Mouse (Mus musculus) heart, postnatal 10 days (tissue): ENCODE results near the gene Mdga1. TPM values are rescaled to one million over a fixed set of nuclear protein-coding genes. Genes with fewer than 3 reads are reported as not detected.

ENCODE experiments used
- DNase-seq, 2 experiments: peaks; one replicate each; pipeline ENCODE4 v3.0.0; 2021
- intact Hi-C: fragments of 180-260 bp; cut with DNase I; formaldehyde crosslinking; loops from one replicate; pipeline ENCODE4 v1.15.1; 2025
- total RNA-seq, 2 experiments: library from RNA; stranded (reverse); gene quantifications; 2 replicates each; pipeline ENCODE4 v1.2.3; 2021

Gene Mdga1
- total RNA-seq, 2 experiments from 2014 or later, result 17.2 to 17.8 TPM

DNA sequence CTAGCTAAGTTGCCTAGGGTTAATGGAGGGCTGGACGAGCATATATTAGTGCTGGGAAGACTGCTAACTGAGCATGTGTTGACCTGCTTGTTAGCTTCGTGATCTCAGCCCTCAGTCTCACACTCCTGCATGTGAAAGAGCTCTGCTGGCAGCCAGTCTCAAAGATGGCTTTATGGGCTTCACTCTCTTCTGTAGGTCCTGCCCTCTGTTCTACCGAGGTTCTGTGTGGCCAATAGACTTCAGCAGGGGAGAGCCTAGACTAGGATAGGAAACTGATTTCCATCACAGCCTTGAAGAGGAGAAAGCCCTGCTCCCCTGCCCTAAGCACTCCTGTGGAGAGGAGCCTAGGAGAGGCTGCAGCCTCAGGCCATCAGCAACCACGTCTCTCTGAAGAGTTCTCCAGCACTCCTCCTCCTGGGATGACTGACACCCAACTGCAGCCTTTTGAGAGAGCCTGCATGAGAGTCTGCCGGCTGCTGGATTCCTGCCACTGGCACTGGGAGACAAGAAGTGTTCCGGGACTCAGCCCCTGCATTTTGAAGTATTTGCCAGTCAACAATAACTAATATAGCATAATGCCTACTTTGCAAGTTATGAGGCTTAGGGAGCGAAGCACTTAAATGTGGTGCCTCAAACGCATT, 116.9 kb downstream of the Mdga1 start:
- intact Hi-C loops, result loop anchor here (1.0 kb wide), 1 partner anchor 57 kb away; no protein-coding TSS in a partner anchor
- DNase-seq, result peak; percentile 65 to 71

DNA sequence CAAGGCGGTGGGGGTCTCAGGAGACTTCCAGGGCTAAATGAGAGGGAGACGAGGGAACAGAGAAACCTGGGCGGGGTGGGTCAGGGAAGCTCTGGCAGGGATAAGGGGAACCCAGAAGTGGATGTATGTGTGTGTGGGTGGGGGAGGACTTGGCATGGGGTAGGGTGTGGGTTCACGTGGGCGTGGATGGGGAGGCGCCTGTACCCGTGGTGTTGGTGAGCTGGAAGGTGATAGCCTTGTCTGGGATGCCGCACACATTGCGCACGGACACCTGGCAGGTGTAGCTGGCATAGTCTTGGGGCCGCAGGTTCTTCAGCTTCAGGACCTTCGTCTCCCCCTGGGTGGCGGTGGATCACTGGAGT, 120.5 kb downstream of the Mdga1 start:
- DNase-seq, result no peak
- intact Hi-C loops, result no loop called here

DNA sequence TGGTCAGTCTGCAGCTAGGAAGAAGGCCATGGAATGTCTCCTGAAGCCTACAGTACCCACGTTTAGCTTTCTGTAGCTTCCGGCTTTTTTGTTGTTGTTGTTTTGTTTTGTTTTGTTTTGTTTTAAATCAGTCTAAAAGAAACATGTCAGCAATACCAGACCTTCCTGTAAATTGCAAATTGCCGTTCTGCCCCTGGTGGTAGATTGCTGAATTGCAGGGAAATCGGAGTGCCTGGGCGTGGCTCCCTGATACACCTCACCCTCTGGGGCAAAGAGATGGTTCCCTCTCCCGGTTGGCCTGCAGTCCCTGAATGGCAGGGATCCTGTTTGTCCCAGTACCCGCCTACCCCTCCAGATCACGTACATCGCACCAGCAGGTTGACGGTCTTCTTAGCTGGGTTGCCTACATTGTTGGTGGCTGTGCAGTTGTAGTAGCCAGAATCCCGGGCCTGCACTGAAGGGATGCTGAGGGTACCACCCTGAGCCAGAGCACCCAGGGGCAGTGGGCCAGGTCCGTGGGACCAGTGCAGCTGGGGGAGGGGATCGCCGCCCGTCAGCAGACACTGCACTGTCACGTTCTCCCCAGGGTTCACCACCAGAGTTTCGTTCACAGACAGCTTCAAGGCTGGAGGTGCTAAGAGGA, 121.0 kb downstream of the Mdga1 start:
- peak; percentile 74 to 86 for DNase-seq
- intact Hi-C loops, result no loop called here

DNA sequence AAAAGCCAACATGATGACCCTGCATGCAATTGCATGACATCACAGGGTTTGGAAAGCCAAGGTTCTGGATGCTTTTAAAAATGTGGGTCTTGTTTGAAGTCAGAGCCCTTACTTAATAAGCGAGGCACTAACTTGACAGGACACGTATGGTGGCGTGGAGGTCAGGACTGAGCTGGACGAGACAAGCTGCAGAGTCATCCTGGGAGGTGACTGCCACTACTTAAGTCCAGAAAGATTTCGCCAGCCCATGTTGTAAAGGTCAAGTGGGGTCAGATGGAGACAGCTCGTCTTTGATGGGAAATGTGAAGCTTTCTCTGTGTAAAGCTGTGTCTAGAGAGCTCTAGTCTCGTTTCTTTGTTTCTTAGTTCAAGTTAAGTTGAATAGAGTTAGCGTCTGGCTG, 122.6 kb downstream of the Mdga1 start:
- no peak for DNase-seq
- intact Hi-C loops, result no loop called here

DNA sequence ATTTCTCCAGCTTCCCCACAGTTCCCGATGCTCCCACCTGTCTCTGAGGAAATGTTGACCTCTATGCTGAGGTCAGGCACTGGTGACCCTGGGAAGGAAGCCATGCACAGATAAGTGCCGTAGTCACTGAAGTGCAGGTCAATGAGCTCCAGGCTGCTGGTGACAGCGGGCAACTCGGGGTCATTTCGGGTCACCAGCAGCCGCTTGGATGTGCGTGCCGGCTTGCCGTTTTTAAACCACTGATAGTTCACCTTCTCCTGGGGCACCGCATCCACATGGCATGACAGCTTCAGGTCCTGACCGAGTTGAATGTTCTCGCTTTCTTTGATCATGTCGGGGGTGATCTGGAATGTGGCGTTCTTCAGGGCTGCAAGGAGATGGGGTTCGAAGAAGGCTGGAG, 123.6 kb downstream of the Mdga1 start:
- DNase-seq, result peak; percentile 62 to 78
- intact Hi-C loops, result no loop called here

DNA sequence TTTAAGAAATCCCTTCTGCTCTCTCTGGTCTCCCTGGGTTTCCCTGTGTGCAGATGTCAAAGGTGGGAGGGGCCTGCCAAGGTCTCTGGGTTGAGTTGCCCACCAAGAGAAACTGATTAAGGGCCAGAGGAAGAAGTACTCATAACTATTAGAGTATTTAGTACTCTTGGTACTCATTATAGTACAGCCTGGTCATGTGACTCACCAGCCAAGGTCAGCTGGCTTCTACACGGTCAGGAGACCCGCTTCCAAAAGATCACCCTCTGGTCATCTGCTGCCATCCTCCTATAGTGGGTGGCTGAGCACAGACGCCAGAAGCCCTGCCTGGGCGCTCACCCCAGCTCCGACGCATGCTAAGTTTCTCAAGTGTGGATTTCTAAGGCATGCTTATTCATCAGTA, 124.9 kb downstream of the Mdga1 start:
- intact Hi-C loops, result no loop called here
- DNase-seq, result no peak

DNA sequence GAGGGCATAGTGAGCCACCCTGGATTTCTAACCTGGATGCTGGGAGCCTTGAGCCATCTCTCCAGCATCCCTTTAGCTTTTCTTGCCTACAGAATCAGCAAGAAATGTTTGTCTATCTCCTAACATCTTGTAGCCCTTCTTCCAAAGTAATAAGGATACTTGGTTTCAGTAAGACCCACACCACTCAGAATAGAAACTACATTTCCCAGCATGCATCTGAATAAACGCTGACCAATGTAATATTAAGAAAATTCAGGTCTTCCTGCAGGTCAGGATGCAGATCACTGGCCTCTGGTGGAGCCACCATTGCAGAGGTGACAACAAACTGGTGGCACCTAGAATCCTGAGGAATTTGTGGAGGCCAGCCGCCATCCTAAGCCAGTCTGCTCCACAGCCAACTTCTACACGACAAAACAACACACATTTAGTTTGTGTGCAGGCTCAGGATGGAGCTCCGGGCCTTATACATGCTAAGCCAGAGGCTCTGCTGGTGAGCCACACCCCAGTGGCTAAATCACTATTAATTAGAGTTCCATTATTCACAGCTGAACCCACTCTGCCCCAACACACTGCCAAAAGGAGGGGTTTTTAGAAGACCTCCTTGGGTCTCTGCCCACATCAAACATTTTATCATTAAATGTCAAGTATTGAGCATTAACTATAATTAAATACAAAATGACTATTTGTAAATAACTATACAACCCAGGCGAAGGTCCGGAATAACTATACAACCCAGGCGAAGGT, 126.3 kb downstream of the Mdga1 start:
- intact Hi-C loops, result no loop called here
- no peak for DNase-seq

DNA sequence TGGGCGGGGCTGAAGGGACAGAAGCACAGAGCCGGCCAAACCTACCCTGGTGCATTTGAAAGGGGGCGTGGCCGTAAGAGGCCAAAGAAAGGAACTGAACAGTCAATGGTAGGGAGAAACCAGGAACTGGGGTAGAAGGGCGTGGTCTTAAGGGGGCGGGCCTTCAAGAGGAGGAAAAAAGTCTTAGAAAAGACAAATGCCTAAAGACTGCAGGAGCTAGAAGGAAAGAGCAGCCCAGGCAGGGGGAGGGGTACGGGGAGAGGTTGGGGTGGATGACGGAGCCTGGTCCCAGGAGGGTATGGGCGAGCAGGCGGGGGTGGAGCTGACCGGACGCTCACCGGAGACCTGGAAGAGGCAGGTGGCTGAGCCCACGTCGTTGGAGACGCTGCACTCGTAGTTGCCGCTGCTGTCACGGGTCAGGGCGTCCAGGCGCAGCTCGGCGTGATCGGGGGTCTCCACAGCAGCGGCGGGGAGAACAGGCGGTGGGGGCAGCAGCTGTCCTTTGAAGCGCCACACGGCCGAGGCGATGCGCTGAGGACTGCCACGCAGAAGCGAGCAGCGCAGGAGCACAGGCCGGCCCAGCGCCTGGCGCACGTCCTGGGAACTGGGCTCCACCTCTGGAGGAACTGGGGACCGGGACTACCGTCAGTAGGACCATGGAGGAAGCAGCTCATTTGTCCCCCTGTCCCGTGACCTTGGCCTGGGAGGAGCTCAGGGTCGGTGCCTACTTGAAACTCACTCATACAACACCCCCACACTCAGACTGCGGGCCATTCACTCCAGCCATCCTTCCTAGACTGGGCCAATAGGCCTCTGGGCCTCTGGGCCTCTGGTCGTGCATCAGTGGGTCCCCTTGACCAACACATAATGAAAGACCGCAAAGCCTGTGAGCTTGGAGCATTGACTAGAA, 127.9 kb downstream of the Mdga1 start:
- intact Hi-C loops, result no loop called here
- peak; percentile 56 to 63 for DNase-seq

DNA sequence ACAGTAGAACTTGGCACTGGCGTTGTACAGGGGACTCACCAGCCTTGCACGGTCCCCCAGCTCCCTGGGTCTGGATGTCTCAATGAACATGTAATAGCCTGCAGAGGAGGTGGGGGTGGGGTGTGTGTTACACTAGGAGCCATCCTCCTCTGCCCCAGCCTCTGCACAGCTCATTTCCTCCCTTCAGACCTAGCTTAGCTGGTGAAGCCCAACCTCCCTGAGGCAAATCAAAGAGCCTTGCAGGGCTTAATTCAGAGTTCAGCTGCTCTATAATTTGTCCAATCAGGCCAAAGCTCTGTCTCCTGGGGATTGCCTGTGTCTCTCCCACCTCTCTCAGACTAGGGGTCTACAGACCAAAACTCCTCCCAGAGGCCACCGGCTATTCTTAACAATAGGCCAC, 131.9 kb downstream of the Mdga1 start:
- DNase-seq, result no peak
- intact Hi-C loops, result no loop called here

DNA sequence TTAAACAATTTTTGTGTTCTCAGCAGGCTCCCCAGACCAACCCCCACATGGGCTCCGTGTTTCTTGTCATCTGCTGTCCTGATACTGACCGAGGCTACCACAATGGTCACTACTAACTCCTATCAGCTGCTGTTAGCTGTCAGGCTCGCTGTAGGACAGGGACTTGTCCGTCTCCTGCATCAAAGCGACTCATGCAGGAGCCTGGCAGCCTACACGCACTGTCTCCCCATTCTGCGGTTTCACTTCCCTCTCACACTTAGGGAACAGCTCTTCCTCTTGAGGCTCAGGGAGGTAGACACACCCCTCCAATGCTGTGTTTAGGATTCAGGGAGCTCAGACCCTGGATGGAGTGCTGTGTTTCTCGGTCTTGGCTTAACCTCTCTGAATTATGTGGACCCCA, 132.4 kb downstream of the Mdga1 start:
- intact Hi-C loops, result no loop called here
- DNase-seq, result no peak

DNA sequence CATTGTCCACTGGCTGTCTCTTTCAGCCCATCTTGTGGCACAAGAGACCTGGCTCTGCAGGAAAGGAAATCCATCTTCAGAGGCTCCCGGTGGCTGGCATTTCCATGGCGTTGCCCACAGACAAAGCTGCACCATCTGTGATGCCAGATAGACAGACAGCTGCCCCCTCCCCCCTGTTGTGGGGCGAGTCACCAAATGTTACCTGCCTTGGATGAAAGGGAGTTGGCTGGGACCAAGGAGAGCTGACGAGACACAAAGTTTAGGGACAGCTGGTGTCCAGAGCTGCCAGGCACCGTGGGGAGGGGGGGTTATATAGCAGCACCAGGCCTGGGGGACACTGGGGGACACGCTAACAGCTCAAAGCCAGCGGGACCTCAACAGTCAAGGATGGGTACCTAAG, 135.1 kb downstream of the Mdga1 start:
- intact Hi-C loops, result no loop called here
- DNase-seq, result no peak

DNA sequence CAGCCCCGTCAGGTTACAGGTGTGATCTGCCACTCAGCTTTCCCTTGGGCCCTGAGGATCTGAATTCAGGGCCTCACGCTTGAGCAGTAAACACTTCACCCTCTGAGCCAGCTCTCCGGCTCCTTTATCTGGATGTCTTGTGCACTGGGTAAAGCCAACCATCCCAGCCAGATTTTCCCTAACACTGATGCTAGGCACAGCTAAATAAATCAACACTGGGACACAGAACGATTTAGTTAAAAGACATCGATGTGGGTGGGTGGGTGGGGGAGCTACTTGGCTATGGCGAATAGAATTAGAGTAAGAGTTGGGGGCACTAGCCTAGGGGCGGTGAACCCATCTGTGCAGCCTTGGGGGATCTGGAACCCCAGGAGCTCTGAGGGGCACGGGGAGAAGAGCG, 135.6 kb downstream of the Mdga1 start:
- intact Hi-C loops, result no loop called here
- DNase-seq, result no peak

DNA sequence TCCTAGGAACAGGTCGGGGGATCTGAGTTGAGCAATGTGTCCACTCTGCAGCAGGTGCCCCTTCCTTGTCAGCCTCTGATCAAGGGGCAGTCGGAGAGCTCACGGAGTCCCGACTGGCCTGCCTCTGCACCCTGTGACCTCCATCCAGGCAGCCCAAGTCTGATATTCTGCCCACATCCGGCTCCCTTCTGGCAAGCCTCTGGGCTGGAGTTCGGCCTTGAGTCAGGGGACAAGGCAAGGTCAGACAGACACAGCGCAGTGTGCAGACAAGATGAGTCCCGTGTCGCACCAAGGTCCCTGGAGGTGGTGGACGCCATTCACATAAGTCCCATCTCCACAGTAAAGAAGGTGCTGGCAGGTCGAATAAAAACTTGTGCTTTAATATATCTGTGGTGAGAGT, 138.2 kb downstream of the Mdga1 start:
- DNase-seq, result peak in 1 of 2 experiments; percentile 38
- intact Hi-C loops, result no loop called here

DNA sequence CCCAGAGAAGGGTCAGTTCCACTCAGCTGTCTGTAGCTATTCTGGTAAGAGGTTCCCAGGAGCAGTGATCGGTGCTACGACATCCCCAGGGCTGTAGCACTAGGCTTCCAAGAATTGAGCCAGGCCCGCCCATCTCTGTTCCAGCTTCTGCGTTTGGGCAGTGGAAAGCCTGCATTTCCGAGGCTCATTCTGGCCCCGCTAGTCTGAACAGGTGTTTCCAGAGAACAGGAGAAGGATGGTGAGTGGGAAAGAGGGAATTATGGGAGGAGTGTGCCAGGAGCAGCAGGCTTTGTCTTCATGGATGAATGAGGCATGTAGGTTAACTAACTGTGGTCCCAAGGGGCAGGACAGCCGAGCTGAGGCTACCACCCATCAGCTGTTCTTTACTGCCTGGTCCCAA, 140.8 kb downstream of the Mdga1 start:
- intact Hi-C loops, result no loop called here
- no peak for DNase-seq

DNA sequence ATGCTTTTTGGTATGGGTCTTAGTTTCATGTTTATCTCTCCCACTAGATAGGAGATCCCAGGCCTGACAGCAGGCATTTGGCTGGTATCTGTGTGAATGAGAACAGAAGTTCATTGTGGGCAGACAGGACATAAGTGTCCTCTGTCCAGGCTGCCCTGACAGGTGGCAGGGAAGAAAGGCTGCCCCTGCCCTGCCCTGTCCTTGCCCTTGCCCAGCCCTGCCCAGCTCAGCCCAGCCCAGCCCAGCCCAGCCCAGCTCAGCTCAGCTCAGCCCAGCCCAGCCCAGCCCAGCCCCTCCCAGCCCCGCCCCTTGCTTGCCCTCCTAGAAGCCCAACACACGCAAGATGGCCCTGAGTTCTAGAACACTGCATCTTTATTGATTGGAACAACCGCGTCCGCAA, 142.3 kb downstream of the Mdga1 start:
- no peak for DNase-seq
- intact Hi-C loops, result no loop called here

DNA sequence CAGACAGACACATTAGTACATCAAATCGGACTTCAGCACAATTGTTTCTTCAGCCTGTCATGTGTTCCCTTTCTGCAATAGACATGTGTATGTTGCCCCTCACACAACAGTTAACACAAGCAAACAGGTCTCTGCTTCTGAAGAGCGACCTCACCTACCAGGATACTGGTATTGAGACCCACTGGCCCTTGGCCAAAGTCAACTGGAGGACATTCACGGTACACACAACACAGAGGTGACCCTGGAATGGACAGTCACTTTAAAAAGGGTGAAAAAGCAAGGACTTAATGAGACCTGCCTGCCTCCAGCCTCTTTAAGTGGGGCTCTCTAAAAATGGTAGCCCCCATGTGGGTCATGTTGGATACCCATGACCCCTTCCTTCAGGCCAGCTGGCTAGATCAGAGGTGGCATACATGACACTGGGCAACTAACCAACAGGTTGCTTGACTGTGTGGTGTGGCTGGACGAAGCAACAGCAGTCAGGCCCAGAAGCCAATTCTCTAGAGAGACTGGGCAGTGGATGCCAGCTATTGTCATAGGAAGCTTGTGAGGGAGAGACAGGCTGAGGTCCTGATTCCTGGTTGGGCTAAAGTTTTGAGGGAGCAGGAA, 145.3 kb downstream of the Mdga1 start:
- intact Hi-C loops, result no loop called here
- peak; percentile 68 to 70 for DNase-seq

DNA sequence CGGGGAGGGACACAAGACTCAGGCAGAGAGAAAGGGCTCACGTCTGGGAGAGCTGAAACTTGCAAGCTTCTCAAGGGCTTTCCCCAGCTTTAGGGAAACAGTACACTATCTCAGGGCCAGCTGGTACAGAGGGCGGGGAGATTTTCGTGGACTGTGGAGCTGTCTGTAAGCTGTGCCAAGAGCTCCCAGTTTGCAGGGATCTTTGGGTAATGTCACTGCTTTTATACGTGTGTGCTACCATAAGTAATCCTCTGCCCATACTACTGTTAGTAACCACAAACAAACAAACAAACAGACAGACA, 145.7 kb downstream of the Mdga1 start:
- peak; percentile 47 to 57 for DNase-seq

DNA sequence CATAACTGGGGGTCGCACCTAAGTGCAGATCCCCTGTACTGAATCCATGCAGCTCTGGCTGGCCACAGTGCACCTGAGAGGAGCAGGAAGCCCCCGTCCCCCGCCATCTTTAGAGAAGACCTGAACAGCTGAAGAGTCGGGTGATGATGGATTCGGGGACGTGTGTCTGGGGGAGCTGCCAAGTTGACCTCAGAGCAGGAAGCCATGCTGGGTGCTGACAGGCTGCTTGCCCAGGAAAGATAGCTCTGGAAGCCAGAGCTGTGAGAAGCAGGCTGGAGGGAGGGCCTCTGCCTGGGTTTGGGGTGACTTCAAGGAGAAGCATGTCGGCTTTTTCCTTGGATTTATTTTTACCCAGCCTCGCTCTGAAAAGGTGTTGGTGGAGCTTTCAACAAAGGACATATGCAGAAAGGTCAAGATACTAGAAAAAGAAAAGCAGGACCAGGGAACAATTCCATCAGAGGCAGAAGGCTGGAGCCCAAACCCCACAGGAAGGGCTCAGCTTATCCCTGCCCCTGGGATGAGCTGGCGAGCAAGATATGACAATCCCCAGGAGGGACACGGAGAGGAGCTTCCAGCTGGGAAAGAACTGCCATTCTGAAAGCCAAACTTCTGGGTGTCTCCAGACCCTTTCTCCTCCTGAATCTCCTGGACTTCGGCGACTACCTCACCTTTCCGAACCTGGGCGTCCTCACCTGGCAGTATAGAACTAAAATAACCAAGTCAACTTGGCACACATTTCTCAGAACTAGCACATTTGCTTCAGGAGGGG, 146.3 kb downstream of the Mdga1 start:
- intact Hi-C loops, result no loop called here
- DNase-seq, result peak; percentile 75 to 80

More for the DNA sequence above, 145.7 kb downstream of the Mdga1 start:
- intact Hi-C loops, result no loop called here

DNA sequence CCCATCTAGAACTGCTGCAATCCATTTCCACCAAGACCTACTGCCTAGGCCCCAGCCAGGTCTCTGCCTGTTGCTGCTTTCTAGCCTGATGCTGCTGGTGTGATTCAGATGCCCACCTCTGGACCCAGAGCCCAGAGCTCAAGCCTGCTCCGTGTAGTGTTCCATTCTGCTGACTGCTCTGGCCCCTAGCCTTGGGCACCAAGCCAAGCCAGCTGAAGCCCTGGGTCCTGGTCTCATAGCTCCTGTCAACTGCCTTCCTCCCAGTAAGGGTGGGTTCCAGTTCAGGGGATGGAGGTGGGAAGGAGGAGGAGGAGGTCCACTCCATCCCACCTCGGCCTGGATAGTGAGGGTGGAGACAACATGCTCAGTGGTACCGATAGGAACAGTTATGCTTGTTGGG, 150.3 kb downstream of the Mdga1 start:
- intact Hi-C loops, result no loop called here
- DNase-seq, result no peak

DNA sequence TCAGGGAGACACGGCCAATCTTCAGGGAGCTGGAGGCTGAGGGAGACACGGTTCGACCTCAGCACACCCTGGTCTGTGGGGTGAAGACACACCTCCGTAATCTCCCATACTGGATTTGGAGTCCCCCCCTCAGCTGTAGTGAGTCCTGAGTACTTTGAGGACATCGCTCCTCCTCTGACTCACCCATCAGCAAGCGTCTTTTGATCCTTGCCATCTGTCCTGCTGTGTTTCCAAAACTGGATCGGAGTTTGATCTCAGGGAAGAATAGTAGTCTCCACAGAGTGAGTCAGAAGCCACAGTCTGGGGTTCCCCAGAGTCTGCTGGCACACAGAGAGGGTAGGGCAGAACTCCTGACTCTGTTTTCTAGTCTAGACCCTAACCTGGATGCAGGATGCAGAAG, 150.9 kb downstream of the Mdga1 start:
- intact Hi-C loops, result no loop called here
- DNase-seq, result peak in 1 of 2 experiments; percentile 26
